Mouse (Mus musculus) thymus, adult 18-20 months (tissue): Measurements from ENCODE around the gene Cd59a.

Experiments used
- DNase-seq, 2 experiments: peaks; one replicate each; pipeline ENCODE4 v3.0.0; 2022; ENCODE audit warnings: mixed read lengths in 2 of 2

Gene Cd59a

DNA sequence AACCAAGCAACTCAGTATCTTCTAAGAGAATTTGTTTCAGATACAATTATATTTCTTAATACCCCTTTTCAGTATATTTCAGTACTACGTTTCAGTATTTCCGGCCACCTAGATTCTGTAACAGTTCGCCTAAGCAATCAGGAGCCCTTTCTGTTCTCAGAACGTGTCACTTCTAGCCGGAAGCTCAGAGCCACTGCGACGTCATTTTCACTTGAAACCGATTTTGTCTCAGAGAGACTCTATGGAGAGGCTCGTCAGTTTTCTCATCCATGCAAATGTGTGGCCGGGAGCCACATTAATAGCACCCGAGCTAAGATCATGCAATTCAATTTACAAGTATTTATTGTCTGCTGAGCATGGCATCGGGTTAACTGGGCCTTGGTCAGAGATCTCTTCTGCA, 48.4 kb downstream of the Cd59a start:
- no peak for DNase-seq

DNA sequence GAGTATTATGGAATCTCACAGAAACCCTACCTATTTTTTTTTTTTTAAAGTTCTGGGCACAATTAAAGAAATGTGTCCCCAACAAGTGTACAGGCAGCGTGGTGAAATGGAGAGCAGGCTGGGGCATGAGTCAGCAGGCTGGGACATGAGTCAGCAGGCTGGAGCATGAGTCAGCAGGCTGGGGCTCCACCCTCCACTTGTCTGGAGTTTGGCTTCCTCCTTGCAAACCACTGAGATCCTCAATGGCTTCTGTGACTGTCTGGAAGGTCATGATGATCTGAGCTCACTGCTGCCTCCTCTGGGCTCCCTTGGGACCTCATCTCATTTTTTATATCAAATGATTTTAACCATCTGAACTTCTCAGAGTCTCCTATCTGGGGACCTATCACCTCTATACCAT, 50.4 kb downstream of the Cd59a start:
- DNase-seq, result no peak

DNA sequence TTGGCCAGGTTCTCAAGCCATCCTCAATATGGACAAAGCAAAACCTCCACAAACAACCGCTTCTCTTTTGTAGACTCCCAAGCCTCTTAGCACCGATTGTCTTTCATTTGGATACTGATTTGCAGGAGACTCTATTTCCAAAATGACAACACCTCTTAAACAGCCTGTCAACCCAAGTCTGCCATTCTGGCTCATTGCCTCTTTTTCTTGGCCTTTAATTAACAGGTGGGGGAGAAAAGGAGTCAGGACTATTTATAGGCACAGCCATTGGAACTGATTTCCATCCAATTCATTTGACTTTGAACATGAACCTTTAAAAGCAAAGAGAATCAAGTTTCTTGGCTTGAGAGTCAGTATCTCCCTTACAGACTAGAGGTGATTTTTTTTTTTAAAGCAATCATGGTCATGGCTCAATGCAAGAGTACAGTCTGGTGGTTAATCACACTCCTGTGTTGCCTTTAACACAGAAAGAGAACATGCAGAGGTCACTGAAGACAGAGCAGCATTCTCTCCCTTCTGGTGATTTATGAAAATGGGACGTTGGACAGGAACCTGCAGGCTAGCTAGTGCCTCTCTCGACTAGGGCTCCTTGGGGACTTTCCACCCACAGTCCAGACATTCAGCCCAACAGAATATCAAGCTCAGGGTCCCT, 52.4 kb downstream of the Cd59a start:
- no peak for DNase-seq

- no peak for DNase-seq
Observed at GRCm38 (mm10) chr2:104150608-104151397, 55.2 kb downstream of the Cd59a start.

DNA sequence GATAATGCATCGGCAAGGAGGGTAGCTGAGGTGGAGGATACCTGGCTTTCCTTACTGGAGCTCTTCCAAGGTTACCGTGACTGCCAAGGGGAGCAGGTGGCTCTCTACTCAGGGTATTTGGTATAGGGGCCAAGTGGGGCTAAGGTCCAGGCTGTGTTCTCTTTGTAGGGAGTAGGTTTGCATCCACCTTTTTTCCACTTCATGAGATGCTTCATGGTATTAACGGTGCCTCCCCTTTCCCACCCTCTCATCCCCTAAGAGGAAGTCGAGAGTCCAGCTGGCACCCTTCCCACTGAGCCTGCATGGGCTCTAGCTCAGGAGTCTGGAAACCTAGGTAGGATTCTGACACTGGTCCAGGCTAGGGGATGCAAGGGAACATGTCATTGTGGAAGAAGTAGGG, 57.7 kb downstream of the Cd59a start:
- no peak for DNase-seq

DNA sequence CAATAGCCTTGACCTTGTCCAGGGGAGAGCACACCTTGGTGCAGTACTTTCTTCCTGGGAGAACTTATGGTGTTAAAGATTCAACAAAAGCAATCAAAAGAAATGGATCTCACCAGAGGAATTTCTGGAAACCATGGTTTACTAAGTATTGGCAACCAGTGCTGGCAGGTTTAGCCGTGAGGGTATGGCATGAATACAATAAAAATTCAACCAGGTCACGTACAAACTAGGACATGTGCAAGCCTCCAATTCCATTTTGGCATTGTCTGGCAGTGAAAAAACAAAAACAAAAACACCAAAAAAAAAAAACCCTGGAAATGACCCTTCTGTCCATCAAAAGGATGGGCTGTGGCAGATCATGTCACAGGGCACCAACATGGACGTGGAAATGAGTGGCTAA, 58.3 kb downstream of the Cd59a start:
- DNase-seq, result no peak

DNA sequence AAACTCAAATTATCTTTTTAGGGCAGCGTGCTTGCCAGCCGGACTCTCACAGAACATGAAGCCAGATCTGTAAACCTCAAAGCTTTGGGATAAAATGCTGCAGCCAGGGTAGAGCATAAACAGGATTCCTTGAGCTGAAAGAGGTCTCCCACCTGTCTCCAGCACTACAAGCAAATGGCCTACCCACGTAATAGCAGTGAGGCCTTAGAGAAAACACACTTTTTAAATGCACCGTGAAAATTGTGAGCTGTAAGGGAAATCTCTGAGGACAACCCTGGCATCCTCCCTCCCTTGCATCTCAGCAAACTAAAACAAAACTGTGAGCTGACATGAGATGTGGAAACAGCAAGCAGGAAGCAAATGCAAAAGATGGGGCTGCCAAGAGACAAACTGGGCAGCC, 62.2 kb downstream of the Cd59a start:
- no peak for DNase-seq

GRCm38 (mm10) chr2:104163418-104163817, 67.8 kb downstream of the Cd59a start:
- DNase-seq, result no peak

- DNase-seq, result no peak
Observed at GRCm38 (mm10) chr2:104163978-104164487, 68.4 kb downstream of the Cd59a start.
